Mouse (Mus musculus) cerebellum, adult 11-12 months (tissue): ENCODE measurements around the gene Dmrt2.
A peak's percentile ranks its signal among the peaks of the same experiment; 100 is the strongest.

Source experiments
- DNase-seq: peaks from one replicate; pipeline ENCODE4 v3.0.0; 2022

The Dmrt2 gene

DNA sequence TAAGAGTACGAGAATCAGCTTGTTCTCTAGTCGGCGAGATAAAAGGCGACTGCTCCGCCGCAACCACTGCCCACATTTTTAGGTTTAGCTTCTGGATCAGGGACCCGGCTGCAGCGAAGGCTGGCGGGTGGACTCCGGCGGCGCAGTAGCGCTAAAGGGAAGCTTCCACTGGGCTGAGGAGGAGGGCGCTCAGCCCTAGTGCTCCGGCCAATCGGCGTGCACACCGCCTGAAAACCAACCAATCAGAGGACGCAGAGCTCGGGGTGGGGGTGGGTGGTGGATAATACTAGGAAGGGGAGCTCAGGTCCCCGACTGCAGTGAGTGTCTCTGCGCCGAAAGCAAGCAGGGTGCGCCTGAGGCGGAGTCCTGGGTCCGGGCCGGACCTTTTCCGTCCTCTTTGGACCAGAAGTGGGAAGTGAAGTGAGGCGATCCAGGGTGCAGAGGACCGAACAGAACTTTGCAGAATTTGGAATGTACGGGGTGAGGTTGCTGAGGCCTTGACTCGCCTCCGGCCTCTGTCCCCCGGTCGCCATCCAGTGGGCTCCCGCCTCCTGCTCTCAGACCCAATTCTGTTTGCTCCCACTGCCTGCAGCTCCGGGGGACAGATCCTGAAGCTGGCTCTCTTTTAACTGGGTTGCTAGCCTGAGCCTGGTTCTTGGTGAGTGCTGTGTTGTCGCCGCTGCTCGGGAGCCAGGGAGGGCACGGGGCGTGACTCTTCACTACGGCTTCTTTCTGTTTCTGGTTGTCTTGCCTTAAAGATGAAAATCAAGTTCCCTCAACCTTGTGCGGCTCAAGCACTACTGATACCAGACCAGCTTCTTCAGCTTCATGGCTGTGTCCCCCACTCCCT lies at the start of gene Dmrt2:
Gene Dmrt2 (plus strand): TSS at position 311 of the 850 bp plus-strand sequence.
- peak; percentile 11 for DNase-seq

DNA sequence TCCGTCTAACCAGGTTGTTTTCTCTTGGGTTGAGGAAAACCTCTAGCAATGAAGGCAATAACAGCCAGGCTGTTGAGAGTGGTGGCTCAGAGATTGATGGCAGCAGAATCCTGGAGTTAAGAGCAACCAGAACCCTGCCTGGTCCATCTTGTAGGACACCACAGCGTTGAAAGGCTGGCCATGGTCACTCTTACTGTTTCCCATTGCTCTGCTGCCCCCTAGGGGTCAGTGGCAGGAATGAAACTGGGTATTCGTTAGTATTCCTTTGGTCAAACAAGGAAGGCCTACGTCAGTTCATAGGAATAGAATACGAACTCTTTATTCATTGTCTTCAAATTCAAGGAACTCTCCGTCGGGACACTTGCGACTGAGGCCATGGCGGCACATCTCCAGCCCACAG lies 43.7 kb upstream of the Dmrt2 start:
- peak; percentile 17 for DNase-seq

DNA sequence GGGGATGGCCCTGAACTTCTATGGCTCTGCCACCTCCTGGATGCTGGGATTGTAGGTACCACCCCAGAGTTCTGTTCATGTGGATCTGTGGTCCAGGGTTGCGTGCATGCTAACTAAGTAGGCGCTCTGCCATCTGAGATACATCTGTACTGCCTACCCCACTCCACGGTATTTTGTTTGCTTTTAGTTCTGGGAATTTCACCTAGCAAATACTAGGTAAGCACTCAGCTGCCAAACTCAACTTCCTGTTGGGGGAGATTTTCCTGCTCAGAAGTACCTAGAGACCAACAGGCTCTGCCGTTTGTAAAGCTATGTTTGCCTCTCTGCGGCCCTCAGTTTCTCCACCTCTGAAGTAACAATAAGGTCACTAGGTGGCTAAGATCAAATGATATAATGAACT lies 37.1 kb upstream of the Dmrt2 start:
- no peak for DNase-seq

DNA sequence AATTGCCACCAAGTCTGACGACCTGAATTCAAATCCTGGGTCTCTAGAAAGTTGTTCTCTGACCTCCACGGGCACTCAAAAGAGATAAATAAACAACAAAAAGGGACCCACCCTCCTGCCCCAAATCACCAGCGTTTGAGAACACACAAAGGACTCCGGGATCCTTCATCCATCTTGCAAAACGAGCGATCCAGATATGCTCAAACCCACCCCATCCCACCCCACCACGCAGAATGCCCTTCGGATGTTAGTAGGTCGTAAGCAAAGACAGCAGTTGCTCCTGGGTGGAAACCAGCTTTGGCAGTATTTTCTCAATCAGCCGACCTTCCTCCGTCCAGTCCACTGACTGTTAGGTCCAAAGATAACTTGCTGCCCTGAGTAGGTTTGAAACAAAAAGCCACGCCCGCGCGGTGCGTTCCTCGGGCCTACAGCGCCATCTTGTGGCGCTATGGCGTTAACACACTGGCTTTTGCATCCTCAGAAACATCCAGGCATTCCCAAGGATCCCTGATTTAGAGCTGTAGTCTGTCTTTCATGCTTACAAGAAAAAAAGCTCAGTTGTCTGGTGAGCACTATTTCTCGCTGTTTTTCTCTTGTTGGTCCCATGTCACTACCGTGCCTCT lies 36.5 kb upstream of the Dmrt2 start:
- peak; percentile 4 for DNase-seq

DNA sequence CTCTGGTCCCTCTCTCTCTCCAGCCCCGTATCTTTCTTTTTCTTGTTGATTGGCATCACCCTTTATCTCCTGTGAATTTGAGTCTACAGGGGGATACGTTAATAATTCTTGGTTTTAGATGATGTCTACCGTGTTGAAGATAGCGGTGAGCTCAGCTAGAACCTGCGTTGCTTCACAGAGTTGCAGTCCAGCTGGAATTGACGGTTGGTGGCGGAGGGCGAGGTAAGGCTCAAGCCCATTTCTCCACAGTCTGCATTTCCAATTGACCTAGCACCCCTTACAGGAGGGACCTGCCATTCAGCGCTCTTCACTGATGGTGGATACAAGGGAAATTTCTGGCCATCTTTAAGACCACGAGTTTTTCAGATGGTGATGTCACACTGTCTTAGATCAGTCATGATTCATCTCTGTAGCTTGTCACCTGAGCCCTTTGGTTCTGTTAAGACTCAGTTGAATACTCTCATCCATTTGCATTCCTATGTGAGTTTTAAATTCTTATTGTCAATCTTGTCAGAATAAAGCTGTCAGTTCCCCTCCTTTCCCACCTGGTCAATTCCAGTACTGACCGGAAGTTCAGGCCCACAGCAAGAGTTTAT lies 33.3 kb upstream of the Dmrt2 start:
- no peak for DNase-seq

DNA sequence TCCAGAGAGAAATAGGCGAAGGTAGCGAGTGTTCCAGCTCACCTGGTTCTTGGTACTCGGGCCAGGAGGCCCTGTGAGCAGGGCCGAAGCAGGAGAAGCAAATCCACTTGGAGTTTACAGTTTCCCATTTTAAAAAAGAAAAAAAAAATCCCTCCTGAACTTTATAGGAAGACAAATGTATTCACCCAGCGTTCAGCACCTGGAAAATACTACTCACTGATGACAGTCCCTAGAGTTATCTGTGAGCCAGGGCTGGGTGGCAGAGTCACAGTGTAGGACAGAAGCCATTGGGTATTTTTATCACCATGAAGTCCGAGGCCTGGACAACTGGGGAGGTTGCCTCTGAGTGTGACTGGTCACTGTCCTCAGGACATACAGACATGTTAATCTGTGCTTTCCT lies 30.4 kb upstream of the Dmrt2 start:
- DNase-seq = no peak

DNA sequence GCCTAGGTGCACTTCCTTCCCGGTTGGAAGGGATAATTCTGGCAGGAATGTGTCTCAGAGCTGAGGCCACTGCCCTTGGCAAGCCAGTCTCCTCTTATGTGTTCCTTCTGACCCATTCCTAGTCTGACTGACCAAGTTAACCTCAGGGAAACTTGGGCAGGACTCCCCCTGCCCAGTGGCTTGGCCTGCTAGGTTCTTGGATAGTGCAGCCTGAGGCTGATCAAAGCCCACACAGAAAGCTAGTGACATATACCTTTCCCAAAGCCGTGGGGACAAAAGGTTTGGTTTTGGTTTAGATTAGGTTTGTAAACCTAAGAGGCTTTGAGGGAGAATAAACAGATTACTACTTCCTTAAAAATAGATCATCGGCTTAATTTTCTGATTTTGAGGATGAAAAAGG lies 25.1 kb upstream of the Dmrt2 start:
- DNase-seq = no peak

DNA sequence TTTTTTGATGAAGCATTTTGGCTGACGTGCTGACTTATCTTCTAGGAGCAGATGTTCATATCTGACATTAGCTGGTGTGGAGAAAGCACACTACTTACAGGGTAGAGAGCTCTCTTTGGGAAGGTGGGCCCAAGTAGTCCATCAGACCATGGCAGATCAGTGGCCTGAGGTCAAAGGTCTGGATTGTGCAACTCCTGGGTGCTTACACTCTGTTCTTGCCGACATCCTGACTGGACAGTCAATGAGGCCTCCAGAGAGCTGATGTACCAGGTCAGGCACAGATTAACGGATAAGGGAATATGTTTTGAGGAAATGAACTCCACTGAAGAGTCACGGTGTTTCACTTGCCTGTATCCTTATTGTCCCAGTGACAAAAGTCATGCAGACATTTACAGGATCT lies 23.5 kb upstream of the Dmrt2 start:
- DNase-seq = no peak

DNA sequence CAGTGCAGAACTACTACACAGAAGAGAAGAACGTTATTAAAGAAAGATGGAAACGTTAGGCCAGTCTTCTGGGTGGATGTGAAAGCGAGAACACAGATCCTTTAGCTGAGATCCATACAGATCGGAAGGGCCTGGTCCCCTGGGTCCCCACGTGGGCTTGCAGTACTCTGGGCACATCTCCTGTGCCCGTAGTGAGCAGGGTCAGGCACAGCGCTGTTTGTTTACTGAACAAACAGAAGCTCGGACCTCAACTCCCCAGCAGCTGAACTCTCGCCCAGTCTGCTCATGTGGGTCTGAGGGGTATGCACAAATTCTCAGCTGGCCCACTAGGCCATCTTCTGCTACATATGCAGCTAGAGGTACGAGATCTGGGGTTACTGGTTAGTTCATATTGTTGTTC lies 21.7 kb upstream of the Dmrt2 start:
- no peak for DNase-seq

DNA sequence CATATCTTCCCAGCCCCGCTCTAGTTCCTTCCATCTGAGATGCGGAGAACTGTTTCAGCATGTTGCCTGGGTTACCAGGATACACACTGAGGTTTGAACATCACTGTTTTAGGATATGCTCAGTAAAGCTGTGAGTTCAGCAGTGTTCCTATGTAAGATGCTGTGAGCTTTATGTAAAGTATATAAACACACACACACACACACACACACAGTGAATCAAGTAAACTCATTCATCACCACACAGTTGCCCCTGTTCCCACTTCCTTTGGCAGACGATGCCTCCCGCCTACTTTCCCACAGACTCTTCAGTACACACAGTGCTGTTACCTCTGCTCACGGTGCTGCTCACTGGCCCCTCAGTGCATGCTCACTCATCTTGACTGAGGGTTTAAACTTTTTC lies 19.7 kb upstream of the Dmrt2 start:
- DNase-seq = no peak

DNA sequence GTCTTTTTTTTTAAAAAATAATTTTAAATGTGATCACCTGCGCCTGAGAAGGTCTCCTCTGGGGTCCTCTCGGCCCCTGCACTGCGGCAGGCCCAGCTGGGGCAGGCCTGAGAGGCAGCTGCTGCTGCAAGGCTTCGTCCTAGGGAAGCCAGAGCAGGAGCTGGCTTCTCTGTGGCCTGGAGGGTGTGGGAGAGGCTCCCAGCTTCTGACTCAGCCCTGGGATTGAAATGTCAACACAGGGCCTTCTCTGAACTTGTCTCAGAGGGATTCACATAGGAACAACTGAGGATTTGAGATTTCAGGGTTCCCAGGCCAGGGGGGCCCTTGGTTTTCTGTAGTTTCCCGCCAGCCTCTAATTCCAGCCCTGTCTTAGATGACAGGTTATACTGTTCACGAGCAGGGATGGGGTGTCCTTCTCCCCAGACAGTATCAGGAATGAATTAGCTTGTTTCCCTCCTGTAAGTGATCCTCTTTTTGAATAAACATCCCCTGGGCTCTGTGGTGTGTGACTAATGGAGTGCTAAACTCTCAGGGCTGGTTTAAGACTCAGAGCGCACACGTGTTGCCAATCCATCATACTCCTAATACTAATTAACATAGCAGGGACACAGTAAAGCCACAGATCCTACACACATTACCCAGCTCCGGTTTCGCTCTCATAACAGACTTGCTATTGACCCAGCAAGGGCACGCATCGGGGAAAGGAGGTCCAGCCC lies 18.0 kb upstream of the Dmrt2 start:
- DNase-seq = no peak

DNA sequence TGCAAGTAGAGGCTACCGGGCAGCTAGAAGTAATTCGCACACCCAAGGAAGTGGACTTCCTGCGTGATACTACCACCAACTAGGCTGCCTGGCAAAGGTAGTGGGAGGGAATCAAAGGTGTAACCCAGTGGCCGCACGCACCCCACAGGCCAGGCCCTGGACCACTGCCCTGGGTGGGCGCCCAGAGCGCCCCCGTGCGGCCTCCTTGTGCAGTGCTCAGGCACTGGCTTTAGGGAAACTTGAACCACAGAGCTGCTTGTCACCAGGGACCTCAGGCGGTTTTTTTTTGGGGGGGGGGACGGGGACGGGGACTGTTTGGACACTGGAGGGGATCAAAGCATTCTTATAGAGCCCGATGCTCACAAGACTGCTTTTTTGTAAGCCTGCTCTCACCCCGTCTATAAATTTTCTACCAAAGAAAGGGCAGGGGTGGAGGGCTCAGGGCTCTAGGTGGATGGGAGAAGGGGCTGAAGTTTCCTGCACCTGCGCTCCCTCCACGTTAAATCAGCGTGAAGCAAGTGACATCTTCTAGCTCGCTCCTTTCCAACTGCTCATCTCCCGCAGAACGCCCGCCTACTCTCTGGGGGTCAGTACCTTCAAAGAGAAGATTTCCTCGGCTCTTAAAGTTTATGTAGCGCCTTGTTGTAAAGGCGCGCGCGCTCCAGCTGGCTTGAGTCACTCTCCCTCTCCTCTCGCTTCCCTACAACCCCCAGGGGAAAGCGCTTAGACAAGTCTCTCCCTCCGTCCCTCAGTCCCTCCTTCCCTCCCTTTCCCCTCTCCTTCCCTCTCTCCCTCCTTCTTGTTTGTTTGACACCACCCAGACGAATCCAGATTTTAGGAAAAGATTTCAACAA lies 6.5 kb upstream of the Dmrt2 start:
- DNase-seq = no peak

DNA sequence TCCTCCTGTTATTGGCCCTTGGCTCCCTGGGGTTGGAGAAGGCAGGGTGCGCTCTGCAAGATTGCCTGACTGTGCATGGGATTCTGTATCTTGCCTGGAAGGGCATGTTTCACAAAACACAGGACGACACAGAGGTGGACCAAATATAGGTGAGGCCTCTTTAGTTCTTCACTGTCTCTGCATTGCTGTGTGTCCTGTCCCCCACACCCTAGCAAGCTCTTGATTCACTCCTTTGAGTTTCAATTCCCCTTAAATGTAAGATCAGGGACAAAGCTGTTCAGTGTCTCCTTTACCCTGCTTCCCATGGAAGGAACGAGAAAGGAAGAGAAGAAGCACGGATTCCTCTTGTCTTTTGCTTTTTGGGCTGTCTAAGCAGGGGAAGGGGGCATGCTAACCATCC lies 4.4 kb upstream of the Dmrt2 start:
- DNase-seq = no peak

DNA sequence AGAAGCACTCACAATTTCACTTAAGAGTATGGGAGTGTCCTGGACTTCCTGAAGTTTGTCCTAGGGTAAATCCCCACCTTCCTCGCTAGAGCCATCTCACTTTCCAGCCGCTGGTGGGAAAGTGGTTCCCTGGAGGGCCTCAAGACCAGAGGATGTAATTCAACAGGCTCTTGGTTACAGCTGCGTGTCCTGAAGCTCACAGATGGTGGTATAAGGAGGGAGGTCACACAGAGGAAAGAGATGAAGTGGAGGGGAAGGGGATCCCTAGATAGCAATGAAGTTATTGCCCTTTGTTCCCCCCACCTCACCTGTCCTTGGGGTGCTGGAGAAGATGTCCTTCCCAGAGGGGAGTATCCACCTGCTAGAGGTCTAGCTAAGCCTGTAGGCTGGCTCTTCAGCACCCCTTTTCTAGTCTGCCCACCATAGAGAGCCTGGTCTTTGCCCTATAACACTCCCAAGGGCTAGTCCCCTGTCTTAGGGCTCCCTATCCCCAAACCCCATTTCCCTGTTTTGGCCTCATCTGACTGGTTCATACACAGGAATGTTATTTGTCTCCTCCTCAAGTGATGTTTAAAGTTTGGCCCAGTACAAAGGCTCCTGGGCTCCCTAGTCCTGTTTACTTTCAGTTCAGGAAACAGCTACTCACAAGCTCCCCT lies 2.5 kb upstream of the Dmrt2 start:
- no peak for DNase-seq

DNA sequence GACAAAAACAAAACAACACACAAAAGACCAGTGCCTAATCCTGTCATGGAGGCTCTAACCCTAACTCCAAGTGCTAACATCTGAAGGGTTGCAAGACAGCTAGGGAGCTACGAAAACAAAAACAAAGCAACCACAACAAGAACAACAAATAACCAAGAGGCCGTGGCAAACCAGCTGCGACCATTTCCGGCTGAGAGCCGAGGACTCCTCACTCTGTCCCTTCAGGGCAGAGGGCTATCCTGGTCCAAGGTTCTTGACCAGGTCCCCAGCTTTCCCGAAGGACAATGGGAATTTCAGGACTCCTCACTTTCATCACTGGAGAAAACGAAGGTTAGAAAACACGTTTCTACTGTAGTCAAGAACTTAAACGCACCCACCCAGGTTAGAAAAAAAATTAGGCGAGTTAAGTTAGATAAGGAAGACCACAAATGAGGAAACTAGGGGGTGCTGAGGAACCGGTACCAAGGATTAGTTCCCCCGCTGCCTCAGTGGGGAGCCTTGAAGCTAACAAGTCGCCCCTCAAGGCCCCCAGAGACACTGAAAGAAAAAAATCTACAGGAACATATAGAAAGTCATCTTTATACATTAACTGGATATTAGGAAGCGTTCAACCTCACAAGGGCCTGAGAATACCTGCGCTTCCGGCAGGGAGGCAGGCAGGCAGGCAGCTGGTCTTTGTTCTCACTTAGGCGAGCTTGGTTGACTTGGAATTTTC lies 1.5 kb upstream of the Dmrt2 start:
- no peak for DNase-seq

DNA sequence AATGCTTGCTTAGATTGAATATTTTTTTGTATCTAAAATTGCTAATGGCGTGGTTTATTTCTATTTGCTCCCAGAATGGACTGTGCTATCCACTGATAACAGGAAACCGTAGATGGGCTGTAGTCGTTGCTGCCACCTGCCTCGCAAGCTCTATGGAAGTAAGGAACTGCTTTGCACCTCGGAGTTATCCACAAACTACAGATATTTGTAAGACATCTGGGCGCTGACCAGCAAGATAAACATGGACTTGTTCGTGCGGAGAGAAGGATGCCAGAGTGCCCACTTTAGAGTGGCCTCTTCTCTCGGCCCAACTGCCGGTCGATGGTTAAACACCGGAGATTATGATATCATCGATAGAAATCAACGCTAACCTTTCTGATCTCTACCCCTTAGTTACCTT lies 530 bp upstream of the Dmrt2 start:
- no peak for DNase-seq

DNA sequence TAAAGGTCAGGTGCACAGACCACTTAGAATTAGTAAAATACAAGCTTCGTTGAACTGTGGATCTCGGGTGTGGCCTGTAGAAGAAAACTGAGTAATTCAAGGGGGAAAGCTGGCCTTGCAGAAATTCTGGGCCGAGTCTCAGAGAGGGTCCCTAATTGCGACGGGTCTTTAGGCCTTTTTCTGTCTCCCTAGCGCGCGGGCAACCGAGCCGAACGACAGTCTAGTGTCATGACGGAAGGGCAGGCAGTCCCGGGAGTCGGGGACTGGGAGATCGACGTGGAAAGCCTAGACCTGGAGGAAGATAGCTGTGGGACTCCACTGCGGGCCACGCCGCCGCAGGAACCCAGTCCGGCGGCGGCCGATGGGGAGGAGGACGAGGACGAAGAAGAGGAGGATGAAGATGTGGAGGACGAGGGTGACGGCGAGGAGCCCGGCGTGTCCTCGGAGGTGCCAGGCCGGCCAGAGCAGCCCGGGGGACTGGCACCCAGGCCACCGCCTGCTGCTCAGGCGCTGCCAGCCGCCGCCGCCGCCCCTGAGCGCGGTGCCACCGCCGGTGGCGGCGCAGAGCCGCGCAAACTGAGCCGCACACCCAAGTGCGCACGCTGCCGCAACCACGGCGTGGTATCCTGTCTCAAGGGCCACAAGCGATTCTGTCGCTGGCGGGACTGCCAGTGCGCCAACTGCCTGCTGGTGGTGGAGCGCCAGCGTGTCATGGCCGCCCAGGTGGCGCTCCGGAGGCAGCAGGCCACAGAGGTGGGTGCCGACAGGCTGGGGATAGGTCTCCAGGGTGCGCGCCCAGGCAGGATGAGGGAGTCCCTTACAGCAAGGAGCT lies 1.2 kb downstream of the Dmrt2 start:
- DNase-seq = no peak

DNA sequence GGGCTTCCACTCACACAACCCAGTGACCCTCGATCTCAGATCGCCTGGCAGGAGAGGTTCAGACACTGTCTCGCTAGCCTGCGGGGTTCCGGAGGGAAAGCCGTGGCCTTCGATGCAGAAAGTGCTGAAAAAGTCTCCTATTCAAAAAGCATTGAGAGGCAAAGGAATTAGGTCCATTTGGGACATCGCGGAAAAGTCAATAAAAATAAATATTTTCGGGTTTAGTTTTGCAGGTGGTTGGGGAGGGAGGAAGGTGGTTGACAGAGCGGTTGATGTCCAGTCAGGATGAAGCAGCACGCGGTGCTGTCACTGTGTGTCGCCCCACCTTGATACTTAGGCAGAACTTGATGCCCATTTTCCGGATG lies 1.8 kb downstream of the Dmrt2 start:
- no peak for DNase-seq

DNA sequence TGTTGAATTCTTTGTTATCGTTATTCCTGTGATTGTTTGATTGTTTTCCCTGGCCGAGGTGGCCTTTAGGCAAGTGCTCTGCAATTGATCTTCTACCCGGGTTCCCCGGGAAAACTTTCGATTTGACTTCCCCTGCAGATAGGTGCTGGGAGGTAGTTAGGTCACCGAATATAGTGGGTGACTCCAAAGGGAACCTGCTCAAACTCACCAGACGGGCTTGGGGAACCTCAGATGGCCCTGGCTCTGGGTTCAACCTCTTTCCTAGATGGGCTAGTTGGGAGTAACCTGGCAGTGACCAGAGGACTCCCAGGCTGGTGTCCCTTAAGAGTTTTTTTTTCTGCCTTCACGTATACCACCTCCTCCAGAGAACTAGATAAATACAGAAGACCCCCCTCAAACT lies 2.5 kb downstream of the Dmrt2 start:
- no peak for DNase-seq

DNA sequence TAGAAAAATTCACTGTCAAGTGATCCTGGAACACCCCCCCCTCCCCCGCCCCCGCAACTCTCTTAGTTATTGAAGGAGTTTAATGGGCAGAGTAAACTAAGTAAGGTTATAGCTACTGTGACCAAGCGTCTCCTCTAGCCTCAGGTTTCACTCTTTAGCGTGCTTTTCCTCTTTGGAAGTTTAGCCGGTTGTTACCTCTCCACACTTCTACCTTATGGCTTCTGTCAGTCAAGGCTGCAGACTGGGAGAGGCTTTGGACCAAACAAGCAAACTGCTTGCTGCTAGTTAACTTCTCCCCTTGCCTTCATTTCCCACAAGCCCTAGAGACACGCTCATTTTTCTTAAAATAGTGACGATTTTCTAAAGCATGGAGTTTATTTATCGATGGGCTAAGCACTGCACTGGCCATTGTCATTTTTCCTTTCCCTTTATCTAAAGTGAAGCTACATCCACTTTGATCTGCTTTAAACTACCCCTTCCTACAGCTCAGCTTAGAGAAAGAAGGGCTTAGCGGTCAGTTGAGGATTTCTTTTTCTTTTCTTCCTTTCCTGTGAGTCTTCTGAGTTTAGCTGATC lies 3.7 kb downstream of the Dmrt2 start:
- DNase-seq = no peak
